Mouse (Mus musculus) MEL (cell line): ENCODE results near the gene Dupd1. TPM values are rescaled to one million over a fixed set of nuclear protein-coding genes. Genes with fewer than 3 reads are reported as not detected.

Experiments used
- DNase-seq: peaks from one replicate; pipeline ENCODE4 v3.0.0; 2011; ENCODE audit warnings: low read depth, low spot score
- H3K27ac ChIP-seq: 2 replicates; pipeline ENCODE4 v1.5.1; 2012; ENCODE audit warnings: low read depth, mild to moderate bottlenecking, control low read depth, low read length, moderate library complexity; ENCODE audit not compliant: control insufficient read depth
- H3K27me3 ChIP-seq, 2 experiments: fragments of 150-350 bp in 1 of 2; sonication (generic) in 1 of 2; 2 replicates each; pipeline ENCODE4 v1.6.1; 2012; ENCODE audit warnings: low read length in 2 of 2, mild to moderate bottlenecking in 2 of 2, improper control_type of control experiment in 1 of 2, moderate library complexity in 1 of 2; ENCODE audit not compliant: insufficient read depth in 2 of 2, control insufficient read depth in 1 of 2
- H3K36me3 ChIP-seq, 2 experiments: 2 replicates each; pipeline ENCODE4 v1.6.1; 2012 to 2014; ENCODE audit warnings: low read length in 2 of 2, improper control_type of control experiment in 1 of 2, inconsistent platforms in 1 of 2, mild to moderate bottlenecking in 1 of 2; ENCODE audit not compliant: insufficient read depth in 2 of 2, control insufficient read depth in 1 of 2
- H3K4me1 ChIP-seq, 2 experiments: fragments of 150-350 bp in 1 of 2; sonication (generic) in 1 of 2; 2 replicates each; pipeline ENCODE4 v1.6.1; 2012; ENCODE audit warnings: low read length in 2 of 2, improper control_type of control experiment in 1 of 2, mild to moderate bottlenecking in 1 of 2; ENCODE audit not compliant: insufficient read depth in 2 of 2, control insufficient read depth in 1 of 2
- H3K4me3 ChIP-seq, 2 experiments: fragments of 150-350 bp in 1 of 2; sonication (generic) in 1 of 2; 2 replicates each; pipeline ENCODE4 v1.5.1; 2012; ENCODE audit warnings: low read depth in 2 of 2, low read length in 2 of 2, mild to moderate bottlenecking in 2 of 2, moderate library complexity in 2 of 2, control low read depth in 1 of 2, improper control_type of control experiment in 1 of 2; ENCODE audit not compliant: control insufficient read depth in 1 of 2, insufficient read depth in 1 of 2
- H3K79me2 ChIP-seq: 2 replicates; pipeline ENCODE4 v1.6.1; 2012; ENCODE audit warnings: mild to moderate bottlenecking, low read length, moderate library complexity; ENCODE audit not compliant: control insufficient read depth, poor library complexity, insufficient read depth
- H3K9ac ChIP-seq: 2 replicates; pipeline ENCODE4 v1.6.1; 2012; ENCODE audit warnings: low read depth, mild to moderate bottlenecking, control low read depth, low read length, moderate library complexity; ENCODE audit not compliant: control insufficient read depth, poor library complexity, severe bottlenecking
- H3K9me3 ChIP-seq: fragments of 150-350 bp; sonication (generic); replicated peaks from 2 replicates; pipeline ENCODE4 v1.6.1; 2012; ENCODE audit warnings: mild to moderate bottlenecking, low read length, improper control_type of control experiment, moderate library complexity; ENCODE audit not compliant: insufficient read depth
- CTCF ChIP-seq, 3 experiments: IDR thresholded peaks in 2 of 3; conservative IDR thresholded peaks in 1 of 3; 2 replicates each; pipeline ENCODE4 v1.5.1; 2011 to 2012; ENCODE audit warnings: low read length in 3 of 3, low read depth in 2 of 3, mild to moderate bottlenecking in 2 of 3, improper control_type of control experiment in 1 of 3, inconsistent platforms in 1 of 3, mixed read lengths in 1 of 3, moderate library complexity in 1 of 3; ENCODE audit not compliant: control insufficient read depth in 1 of 3, insufficient read depth in 1 of 3, poor library complexity in 1 of 3, severe bottlenecking in 1 of 3
- E2F4 ChIP-seq: IDR thresholded peaks from 2 replicates; pipeline ENCODE4 v1.6.1; 2011; ENCODE audit warnings: low read depth, low read length, improper control_type of control experiment, borderline replicate concordance
- ELF1 ChIP-seq: IDR thresholded peaks from 2 replicates; pipeline ENCODE4 v1.6.1; 2014; ENCODE audit warnings: low read depth, mild to moderate bottlenecking, inconsistent platforms, low read length, improper control_type of control experiment, moderate library complexity
- EP300 ChIP-seq, 2 experiments: IDR thresholded peaks; 2 replicates each; pipeline ENCODE4 v1.6.1; 2011; ENCODE audit warnings: improper control_type of control experiment in 2 of 2, low read length in 2 of 2, low read depth in 1 of 2, mild to moderate bottlenecking in 1 of 2
- ETS1 ChIP-seq: IDR thresholded peaks from 2 replicates; pipeline ENCODE4 v1.6.1; 2012; ENCODE audit warnings: low read depth, mild to moderate bottlenecking, inconsistent platforms, low read length, improper control_type of control experiment, moderate library complexity
- GABPA ChIP-seq: IDR thresholded peaks from 2 replicates; pipeline ENCODE4 v1.6.1; 2012; ENCODE audit warnings: low read depth, mild to moderate bottlenecking, inconsistent platforms, low read length, improper control_type of control experiment, moderate library complexity
- GATA1 ChIP-seq: IDR thresholded peaks from 2 replicates; pipeline ENCODE4 v1.6.1; 2011; ENCODE audit warnings: low read depth, low read length, improper control_type of control experiment
- JUND ChIP-seq: IDR thresholded peaks from 2 replicates; pipeline ENCODE4 v1.6.1; 2011; ENCODE audit warnings: low read depth, mild to moderate bottlenecking, improper control_type of control experiment, low read length
- KAT2A ChIP-seq: conservative IDR thresholded peaks from 2 replicates; pipeline ENCODE4 v1.6.1; 2012; ENCODE audit warnings: low read depth, low read length, improper control_type of control experiment, inconsistent platforms
- MAFK ChIP-seq: IDR thresholded peaks from 2 replicates; pipeline ENCODE4 v1.6.1; 2011; ENCODE audit warnings: low read depth, mild to moderate bottlenecking, low read length, improper control_type of control experiment, borderline replicate concordance
- MAX ChIP-seq: IDR thresholded peaks from 2 replicates; pipeline ENCODE4 v1.6.1; 2011; ENCODE audit warnings: low read length, improper control_type of control experiment
- MAZ ChIP-seq: IDR thresholded peaks from 2 replicates; pipeline ENCODE4 v1.6.1; 2012; ENCODE audit warnings: low read depth, mild to moderate bottlenecking, inconsistent platforms, low read length, improper control_type of control experiment
- MEF2A ChIP-seq: IDR thresholded peaks from 2 replicates; pipeline ENCODE4 v1.6.1; 2014; ENCODE audit warnings: low read depth, mild to moderate bottlenecking, inconsistent platforms, low read length, improper control_type of control experiment; ENCODE audit not compliant: poor library complexity, insufficient replicate concordance, severe bottlenecking; ENCODE audit errors: extremely low read depth
- MXI1 ChIP-seq: IDR thresholded peaks from 2 replicates; pipeline ENCODE4 v1.6.1; 2011; ENCODE audit warnings: mild to moderate bottlenecking, low read depth, low read length, improper control_type of control experiment
- MYB ChIP-seq: IDR thresholded peaks from 2 replicates; pipeline ENCODE4 v1.6.1; 2011; ENCODE audit warnings: mild to moderate bottlenecking, low read depth, low read length, improper control_type of control experiment
- POLR2AphosphoS5 ChIP-seq: IDR thresholded peaks from 2 replicates; pipeline ENCODE4 v1.6.1; 2012; ENCODE audit warnings: low read depth, borderline replicate concordance, mild to moderate bottlenecking, inconsistent platforms, low read length, moderate library complexity, mixed read lengths
- RAD21 ChIP-seq: IDR thresholded peaks from 2 replicates; pipeline ENCODE4 v1.6.1; 2011; ENCODE audit warnings: mild to moderate bottlenecking, low read depth, low read length, improper control_type of control experiment
- RCOR1 ChIP-seq: IDR thresholded peaks from 2 replicates; pipeline ENCODE4 v1.6.1; 2012; ENCODE audit warnings: low read depth, mild to moderate bottlenecking, inconsistent platforms, low read length, improper control_type of control experiment
- SMC3 ChIP-seq: IDR thresholded peaks from 2 replicates; pipeline ENCODE4 v1.6.1; 2011; ENCODE audit warnings: low read depth, low read length, improper control_type of control experiment
- TBP ChIP-seq: IDR thresholded peaks from 2 replicates; pipeline ENCODE4 v1.8.0; 2011; ENCODE audit warnings: low read depth, low read length, improper control_type of control experiment
- TCF12 ChIP-seq: IDR thresholded peaks from 2 replicates; pipeline ENCODE4 v1.6.1; 2014; ENCODE audit warnings: low read depth, mild to moderate bottlenecking, inconsistent platforms, low read length, improper control_type of control experiment, moderate library complexity
- USF1 ChIP-seq: IDR thresholded peaks from 2 replicates; pipeline ENCODE4 v1.6.1; 2014; ENCODE audit warnings: low read depth, mild to moderate bottlenecking, inconsistent platforms, low read length, improper control_type of control experiment, moderate library complexity
- ZMIZ1 ChIP-seq: IDR thresholded peaks from 2 replicates; pipeline ENCODE4 v1.6.1; 2012; ENCODE audit warnings: low read depth, mild to moderate bottlenecking, inconsistent platforms, low read length, improper control_type of control experiment, moderate library complexity
- polyA plus RNA-seq, 2 experiments: library from polyadenylated mRNA; stranded (reverse) in 1 of 2; unstranded in 1 of 2; fragments of >175 nt in 1 of 2; fragments of >200 nt in 1 of 2; gene quantifications; 2 replicates each; pipeline versions ENCODE4 v1.2.1 to v1.2.4; 2012; ENCODE audit warnings: low replicate concordance in 2 of 2, low read depth in 1 of 2; ENCODE audit not compliant: insufficient read length in 2 of 2, insufficient read depth in 1 of 2, missing spikeins in 1 of 2
- total RNA-seq: library from RNA; depleted of rRNA; stranded (reverse); fragments of 300-350 nt; gene quantifications from 2 replicates; pipeline ENCODE4 v1.2.3, GENCODE M21; 2012

Dupd1 gene
- total and polyA plus RNA-seq, 3 experiments, result not detected

- H3K9me3 ChIP-seq, result no peaks in the 10 kb centered on the region
- H3K4me1 ChIP-seq, result peaks cover 0 to 5% of the 10 kb centered on the region in 2 experiments; a peak in 2 of 4 replicates
- TF ChIP-seq MAZ, result no peak
- TF ChIP-seq MAFK, result no peak
- H3K36me3 ChIP-seq, result peaks cover 0 to 5% of the 10 kb centered on the region in 2 experiments; a peak in 2 of 4 replicates
- H3K79me2 ChIP-seq, result no peaks in the 10 kb centered on the region
- no peak overlapping the region for H3K27ac ChIP-seq
- no peak overlapping the region for H3K9ac ChIP-seq
- no peak for DNase-seq
- H3K27me3 ChIP-seq, result no peaks in the 10 kb centered on the region
- H3K4me3 ChIP-seq, result no peak overlapping the region
Observed at GRCm38 (mm10) chr14:21676223-21676622, 38.2 kb downstream of the Dupd1 start.

- Histone ChIP-seq H3K9ac (no peak overlapping the region), H3K9me3 (no peaks in the 10 kb centered on the region)
Observed at GRCm38 (mm10) chr14:21674471-21674870, 39.9 kb downstream of the Dupd1 start.

GRCm38 (mm10) chr14:21673100-21673499, 41.3 kb downstream of the Dupd1 start:
- H3K36me3 ChIP-seq, result no peaks in the 10 kb centered on the region
- no peaks in the 10 kb centered on the region for H3K79me2 ChIP-seq
- TF ChIP-seq ZMIZ1, result no peak
- TF ChIP-seq EP300 (IDR thresholded peaks at IDR 0.05; ENCODE audit: low read depth in 1 of 2, low read length in 2 of 2), result no peak
- no peak for TF ChIP-seq POLR2AphosphoS5
- no peak for TF ChIP-seq GATA1
- TF ChIP-seq GABPA, result no peak
- TF ChIP-seq ETS1, result no peak
- no peak for TF ChIP-seq KAT2A
- no peak for TF ChIP-seq USF1
- no peak for TF ChIP-seq MEF2A
- TF ChIP-seq TCF12, result no peak
- TF ChIP-seq MAX, result no peak
- no peak for TF ChIP-seq MYB
- no peak for TF ChIP-seq TBP
- TF ChIP-seq SMC3, result no peak
- no peak for TF ChIP-seq RAD21
- no peak for TF ChIP-seq MXI1
- no peak for TF ChIP-seq RCOR1
- TF ChIP-seq JUND, result no peak
- no peak for TF ChIP-seq ELF1
- no peak overlapping the region for H3K4me3 ChIP-seq
- H3K4me1 ChIP-seq, result no peaks in the 10 kb centered on the region
- H3K27me3 ChIP-seq, result no peaks in the 10 kb centered on the region
- H3K9me3 ChIP-seq, result no peaks in the 10 kb centered on the region
- no peak overlapping the region for H3K27ac ChIP-seq
- H3K9ac ChIP-seq, result no peak overlapping the region
- no peak for DNase-seq

More at GRCm38 (mm10) chr14:21674471-21674870, 39.9 kb downstream of the Dupd1 start:
- TF ChIP-seq E2F4 (no peak), POLR2AphosphoS5 (no peak), ETS1 (no peak), TCF12 (no peak), CTCF (IDR thresholded peaks at IDR 0.05 in 2 of 3, conservative IDR thresholded peaks at IDR 0.05 in 1 of 3; ENCODE audit: control insufficient read depth in 1 of 3, insufficient read depth in 1 of 3, low read depth in 2 of 3, low read length in 3 of 3, poor library complexity in 1 of 3, severe bottlenecking in 1 of 3) (no peak), MXI1 (no peak), TBP (no peak), GABPA (no peak), RCOR1 (no peak)
- no peaks in the 10 kb centered on the region for H3K79me2 ChIP-seq
- no peak for DNase-seq
- H3K36me3 ChIP-seq, result peaks cover 0 to 4% of the 10 kb centered on the region in 2 experiments; a peak in 2 of 4 replicates
- peaks cover 0 to 2% of the 10 kb centered on the region in 2 experiments; a peak in 2 of 4 replicates for H3K4me1 ChIP-seq
- H3K4me3 ChIP-seq, result no peak overlapping the region
- no peak overlapping the region for H3K27ac ChIP-seq
- H3K27me3 ChIP-seq, result no peaks in the 10 kb centered on the region
